Mouse (Mus musculus) heart, embryonic 10.5 days (tissue): ENCODE measurements around the gene Myo18b. TPM values are rescaled to one million over a fixed set of nuclear protein-coding genes. Genes with fewer than 3 reads are reported as not detected.

Source experiments
- DNase-seq: peaks from one replicate; pipeline ENCODE4 v3.0.0-alpha.2; 2017; ENCODE audit warnings: low spot score
- H3K27ac ChIP-seq: fragments of 300-500 bp; sonication (generic); 2 replicates; pipeline ENCODE4 v1.5.1; 2016; ENCODE audit warnings: mild to moderate bottlenecking
- H3K27me3 ChIP-seq: fragments of 300-500 bp; sonication (generic); 2 replicates; pipeline ENCODE4 v1.6.1; 2016; ENCODE audit warnings: mild to moderate bottlenecking; ENCODE audit not compliant: poor library complexity, insufficient read depth, severe bottlenecking
- H3K36me3 ChIP-seq: fragments of 300-500 bp; sonication (generic); 2 replicates; pipeline ENCODE4 v1.6.1; 2016; ENCODE audit warnings: mild to moderate bottlenecking, moderate library complexity
- H3K4me1 ChIP-seq: fragments of 300-500 bp; sonication (generic); 2 replicates; pipeline ENCODE4 v1.6.1; 2016; ENCODE audit warnings: mild to moderate bottlenecking
- H3K4me3 ChIP-seq: fragments of 300-500 bp; sonication (generic); 2 replicates; pipeline ENCODE4 v1.5.1; 2016; ENCODE audit warnings: mild to moderate bottlenecking, moderate library complexity
- H3K9me3 ChIP-seq: fragments of 300-500 bp; sonication (generic); 2 replicates; pipeline ENCODE4 v1.6.1; 2016; ENCODE audit warnings: mild to moderate bottlenecking, moderate library complexity
- WGBS: fragments of 180-500 bp; shearing (Covaris S2); methylation state at CpG from one replicate; pipeline ENCODE4 v1.1.7; 2016; 5-methylcytosine and 5-hydroxymethylcytosine counted together
- polyA plus RNA-seq: library from polyadenylated mRNA; unstranded; fragments of >200 nt; fragmentation: Nextera tagmentation; extraction: Ambion mirVana; gene quantifications from 2 replicates; pipeline ENCODE4 v1.2.1, GENCODE M21; 2016

Myo18b gene
- polyA plus RNA-seq, 1 experiment from 2014 or later = 17.0 TPM

DNA sequence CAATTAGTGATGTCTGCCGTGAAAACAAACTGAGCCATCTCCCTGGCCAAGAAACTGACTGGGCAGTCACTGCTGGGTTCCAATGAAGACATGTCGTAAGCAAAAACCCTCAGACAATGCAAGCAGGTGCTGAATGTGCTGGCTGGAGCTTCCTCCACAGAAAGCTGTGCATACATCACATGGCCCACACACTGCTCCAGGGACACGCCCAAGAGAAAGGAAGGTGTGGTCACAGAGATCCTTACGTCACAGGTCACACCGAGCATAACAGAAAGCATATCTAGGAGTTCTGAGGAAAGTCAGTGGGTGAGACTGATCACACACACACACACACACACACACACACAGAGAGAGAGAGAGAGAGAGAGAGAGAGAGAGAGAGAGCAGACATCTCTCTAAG is 27.5 kb downstream of the Myo18b start:
- WGBS = 81% methylated on average over 5 of the region's 5 CpGs
- peaks cover 11% of the 10 kb centered on the region; the same call in 1 of the 2 replicates for H3K27me3 ChIP-seq
- no peak overlapping the region for H3K27ac ChIP-seq
- H3K4me3 ChIP-seq = no peak overlapping the region
- peaks cover 19% of the 10 kb centered on the region for H3K4me1 ChIP-seq
- H3K36me3 ChIP-seq = peaks cover 79% of the 10 kb centered on the region
- DNase-seq = no peak
- H3K9me3 ChIP-seq = no peaks in the 10 kb centered on the region

DNA sequence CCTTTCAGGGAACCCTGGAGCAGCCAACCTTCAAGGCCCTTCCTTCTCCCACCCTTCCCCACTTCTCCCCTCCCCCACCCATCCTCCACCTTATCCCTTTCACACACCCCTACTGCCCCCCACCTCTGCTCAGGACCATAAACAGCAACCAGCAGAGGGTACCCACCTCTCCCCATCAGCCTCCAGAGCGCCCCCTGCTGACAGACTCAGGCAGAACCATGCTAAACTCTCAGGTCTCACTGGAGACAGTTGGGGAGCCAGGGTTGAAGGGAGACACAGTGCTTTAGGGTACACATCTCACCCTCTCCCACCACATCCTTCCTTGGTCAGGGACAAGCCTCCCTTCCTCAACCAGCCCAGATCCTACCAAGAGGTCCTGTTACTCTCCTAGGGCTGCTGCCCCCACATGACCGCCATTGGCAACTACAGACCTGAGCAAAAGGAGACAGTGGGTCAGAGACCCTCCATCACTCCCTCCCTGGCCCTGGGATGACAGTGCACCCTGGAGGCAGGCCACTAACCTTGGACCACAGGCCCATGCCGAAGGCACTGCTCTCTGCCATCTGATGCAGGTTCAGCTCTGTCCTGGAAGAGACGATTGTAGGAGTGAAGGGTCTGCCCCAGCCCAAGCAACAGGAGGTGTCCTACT is 31.3 kb downstream of the Myo18b start:
- WGBS = 46% methylated on average over 4 of the region's 4 CpGs
- H3K4me1 ChIP-seq = no peaks in the 10 kb centered on the region
- peaks cover 91% of the 10 kb centered on the region for H3K36me3 ChIP-seq
- no peak for DNase-seq
- H3K4me3 ChIP-seq = no peak overlapping the region
- H3K27ac ChIP-seq = no peak overlapping the region
- H3K9me3 ChIP-seq = no peaks in the 10 kb centered on the region
- 0 out of 2 replicates have a peak, but pooled peaks cover 4% of the 10 kb centered on the region for H3K27me3 ChIP-seq

DNA sequence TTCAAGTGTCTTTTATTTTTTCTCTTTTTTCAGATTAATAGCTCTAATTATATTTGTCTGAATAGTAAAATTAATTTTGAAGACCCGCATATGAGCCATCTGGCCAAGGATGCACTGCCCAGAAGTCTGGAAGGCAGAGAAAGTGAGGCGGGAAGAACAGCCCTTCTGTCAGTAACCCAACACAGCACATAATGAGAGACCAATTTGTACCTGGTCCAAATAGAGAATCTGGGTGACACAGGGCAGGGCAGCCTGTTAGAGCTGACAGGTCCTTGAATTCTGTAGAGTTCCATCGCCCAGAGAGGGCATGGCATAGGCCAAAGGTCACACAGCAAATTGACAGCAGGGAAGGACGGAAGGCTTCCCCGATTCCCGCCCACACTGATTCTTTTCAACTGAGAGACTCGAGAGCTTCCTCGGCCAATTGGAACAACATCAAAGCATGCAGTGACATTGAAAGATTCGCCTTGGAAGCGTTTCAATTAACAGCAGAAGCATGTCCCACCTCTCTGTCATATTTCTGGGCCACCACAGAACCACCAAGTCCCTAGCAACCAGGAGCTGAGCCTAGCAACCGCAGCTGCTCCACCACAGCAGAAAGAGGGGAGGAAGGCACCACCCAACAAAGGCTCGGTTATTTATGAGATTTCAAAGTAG is 36.7 kb downstream of the Myo18b start:
- H3K4me1 ChIP-seq = no peaks in the 10 kb centered on the region
- H3K27ac ChIP-seq = no peak overlapping the region
- 73% methylated on average over 12 of the region's 12 CpGs for WGBS
- no peaks in the 10 kb centered on the region for H3K9me3 ChIP-seq
- no peak overlapping the region for H3K4me3 ChIP-seq
- no peak for DNase-seq
- no peaks in the 10 kb centered on the region for H3K27me3 ChIP-seq
- H3K36me3 ChIP-seq = peaks cover 81% of the 10 kb centered on the region

DNA sequence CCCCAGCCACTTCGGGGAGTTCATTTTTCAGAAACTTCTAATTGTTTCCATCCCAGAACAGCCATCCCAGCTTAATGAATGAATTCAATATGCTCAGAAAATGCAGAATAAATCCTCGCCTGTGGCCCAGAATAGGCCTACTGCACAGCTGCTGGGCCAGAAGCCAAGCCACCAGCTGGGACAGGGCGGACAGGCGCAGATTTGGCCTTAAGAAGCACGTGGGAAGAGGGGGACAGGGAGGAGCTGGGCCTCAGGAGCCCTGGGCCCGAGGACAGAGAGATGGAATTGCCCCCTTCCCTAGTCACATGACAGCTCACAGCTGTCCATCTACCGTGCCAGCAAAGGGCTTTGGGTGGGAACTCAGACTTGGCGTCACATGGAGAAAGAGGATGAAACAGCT is 43.0 kb downstream of the Myo18b start:
- H3K27ac ChIP-seq = no peak overlapping the region; the same call in 1 of the 2 replicates
- H3K36me3 ChIP-seq = peaks cover 52% of the 10 kb centered on the region
- no peak overlapping the region for H3K4me3 ChIP-seq
- DNase-seq = no peak
- H3K4me1 ChIP-seq = peaks cover 54% of the 10 kb centered on the region
- H3K9me3 ChIP-seq = no peaks in the 10 kb centered on the region
- H3K27me3 ChIP-seq = no peaks in the 10 kb centered on the region; the same call in 1 of the 2 replicates
- 61% methylated on average over 8 of the region's 8 CpGs for WGBS

DNA sequence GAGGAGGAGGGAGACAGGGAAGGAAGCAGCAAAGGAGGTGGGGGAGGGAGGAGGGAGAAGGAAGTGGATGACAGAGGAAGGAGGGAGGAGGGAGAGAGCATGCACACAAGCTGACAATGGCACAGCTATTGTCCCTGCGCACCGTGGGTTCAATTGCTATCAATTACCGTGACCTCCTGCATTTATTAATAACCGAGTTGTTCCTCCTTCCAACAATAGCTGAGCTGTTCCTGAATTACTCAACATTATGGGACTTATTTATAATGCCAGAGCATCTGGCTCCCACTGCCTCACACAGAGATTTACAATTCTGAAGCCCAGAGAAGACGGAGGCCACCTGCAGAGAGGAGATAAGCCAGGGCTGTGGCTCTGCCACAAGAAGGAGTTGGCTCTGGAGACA is 44.8 kb downstream of the Myo18b start:
- Histone ChIP-seq H3K9me3 (no peaks in the 10 kb centered on the region), H3K4me1 (peaks cover 55% of the 10 kb centered on the region), H3K27me3 (peaks cover 6% of the 10 kb centered on the region), H3K36me3 (peaks cover 40% of the 10 kb centered on the region), H3K27ac (no peak overlapping the region), H3K4me3 (no peak overlapping the region)
- DNase-seq = no peak
- WGBS = 49% methylated on average over 5 of the region's 5 CpGs

DNA sequence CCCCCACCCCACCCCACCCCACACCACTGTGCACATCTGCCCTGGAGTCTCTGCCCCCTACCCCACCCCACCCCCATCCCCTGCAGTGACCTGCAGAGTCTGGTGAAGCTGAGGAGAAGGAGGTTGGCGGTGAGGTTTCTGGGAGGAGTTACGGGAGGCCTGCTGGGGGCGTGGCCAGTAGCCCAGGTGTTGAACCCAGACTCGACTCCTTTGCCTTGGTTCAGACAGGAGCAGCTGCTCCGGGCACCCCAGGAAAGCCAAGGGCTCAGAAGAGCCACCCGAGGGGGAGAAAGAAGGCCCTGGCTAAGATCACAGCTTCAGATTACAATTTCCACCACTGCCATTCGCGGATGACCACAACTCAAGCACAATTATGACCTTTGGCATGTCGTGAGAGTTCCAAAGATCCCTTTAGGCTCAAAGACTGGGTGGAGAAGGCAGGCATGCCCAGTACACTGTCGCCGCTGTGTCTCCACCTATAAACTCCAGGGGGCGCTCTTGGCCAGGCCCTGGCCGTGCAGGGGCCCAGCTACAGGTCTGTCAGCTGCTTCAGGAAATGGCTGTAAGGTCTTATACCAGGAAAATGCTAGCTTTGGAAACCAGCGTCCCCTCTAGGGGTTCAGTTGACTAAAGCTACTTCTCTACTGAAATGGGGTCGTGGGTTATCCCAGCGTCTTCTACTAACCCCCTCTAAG is 47.4 kb downstream of the Myo18b start:
- 0 out of 2 replicates have a peak overlapping the region, but pooled peaks have one; percentile 5 for H3K4me3 ChIP-seq
- no peaks in the 10 kb centered on the region for H3K9me3 ChIP-seq
- peaks cover 39% of the 10 kb centered on the region for H3K36me3 ChIP-seq
- H3K4me1 ChIP-seq = peaks cover 53% of the 10 kb centered on the region
- no peak for DNase-seq
- H3K27ac ChIP-seq = no peak overlapping the region
- H3K27me3 ChIP-seq = peaks cover 6% of the 10 kb centered on the region
- WGBS = 15% methylated on average over 16 of the region's 16 CpGs

DNA sequence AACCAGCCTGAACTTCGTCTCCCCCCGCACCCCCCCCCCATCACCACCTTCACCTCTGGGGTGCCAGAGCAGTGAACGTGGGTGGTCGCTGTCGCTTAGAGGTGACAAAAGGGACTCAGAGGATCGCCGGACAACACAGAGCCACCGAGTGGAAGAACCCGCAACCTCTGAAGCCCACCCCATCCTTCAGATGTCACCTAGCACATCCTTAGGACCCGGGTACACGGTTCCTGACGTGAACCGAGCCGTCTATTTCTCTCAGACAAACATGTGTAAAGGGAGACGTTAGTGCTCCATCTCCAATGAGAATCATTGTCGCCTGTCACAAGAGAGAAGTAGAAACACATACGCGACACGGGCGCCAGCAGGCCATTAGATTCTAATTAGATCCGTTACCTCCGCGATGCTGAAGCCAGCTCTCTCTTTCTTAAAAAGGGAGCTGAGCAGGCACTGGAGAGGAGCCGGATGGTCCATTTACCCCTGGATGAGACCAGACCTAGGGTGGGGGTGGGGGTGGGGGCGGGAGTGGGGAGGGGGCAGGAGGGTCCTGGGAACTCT is 48.1 kb downstream of the Myo18b start:
- 27% methylated on average over 25 of the region's 25 CpGs for WGBS
- peaks cover 39% of the 10 kb centered on the region for H3K36me3 ChIP-seq
- H3K9me3 ChIP-seq = no peaks in the 10 kb centered on the region
- no peak overlapping the region for H3K27ac ChIP-seq
- H3K4me1 ChIP-seq = peaks cover 49% of the 10 kb centered on the region
- H3K4me3 ChIP-seq = no peak overlapping the region
- peaks cover 6% of the 10 kb centered on the region for H3K27me3 ChIP-seq
- no peak for DNase-seq

DNA sequence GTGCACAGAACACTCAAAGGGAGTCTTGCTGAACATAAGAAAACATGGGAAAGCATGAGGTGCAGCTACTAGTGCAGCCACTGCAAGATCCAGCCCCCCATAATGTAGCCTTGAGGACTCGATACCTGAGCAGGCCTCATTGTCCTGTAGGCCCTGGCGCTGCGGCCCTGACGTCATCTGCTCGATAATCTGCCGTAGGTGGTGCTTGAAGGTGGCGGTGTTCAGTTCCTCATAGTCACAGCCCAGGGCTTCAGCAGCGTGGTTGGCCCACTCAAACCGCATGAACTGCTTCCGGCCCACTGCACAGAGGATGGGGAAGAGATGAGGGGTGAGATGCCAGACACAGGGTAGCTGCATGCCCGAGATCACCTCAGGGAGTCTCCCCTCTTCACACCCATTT is 50.0 kb downstream of the Myo18b start:
- Histone ChIP-seq H3K4me3 (no peak overlapping the region), H3K27ac (no peak overlapping the region), H3K36me3 (peaks cover 54% of the 10 kb centered on the region), H3K27me3 (peaks cover 6% of the 10 kb centered on the region), H3K9me3 (no peaks in the 10 kb centered on the region), H3K4me1 (peaks cover 35% of the 10 kb centered on the region)
- 87% methylated on average over 11 of the region's 11 CpGs for WGBS
- no peak for DNase-seq

DNA sequence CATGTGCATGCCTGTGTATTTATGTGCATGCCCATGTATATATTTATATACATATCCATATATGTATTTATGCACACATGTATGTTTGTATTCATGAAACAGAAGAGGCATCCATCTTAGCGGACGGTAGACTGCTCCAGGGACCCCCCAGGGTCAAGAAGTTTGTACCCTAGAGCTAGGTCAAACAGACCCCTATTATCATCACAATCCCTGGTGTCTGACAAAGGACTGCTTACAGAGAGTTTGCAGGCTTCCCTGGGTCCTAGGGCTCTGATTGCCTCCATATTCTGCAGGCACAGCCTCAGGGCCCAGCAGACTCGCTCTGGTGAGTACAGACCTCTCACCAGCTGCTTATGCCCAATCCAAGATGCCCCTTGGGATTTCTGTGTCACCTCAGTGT is 51.7 kb downstream of the Myo18b start:
- peaks cover 18% of the 10 kb centered on the region for H3K4me1 ChIP-seq
- no peak overlapping the region for H3K27ac ChIP-seq
- no peaks in the 10 kb centered on the region for H3K9me3 ChIP-seq
- H3K36me3 ChIP-seq = peaks cover 70% of the 10 kb centered on the region
- DNase-seq = no peak
- peaks cover 6% of the 10 kb centered on the region for H3K27me3 ChIP-seq
- 84% methylated on average over 3 of the region's 3 CpGs for whole genome bisulfite sequencing
- no peak overlapping the region for H3K4me3 ChIP-seq

DNA sequence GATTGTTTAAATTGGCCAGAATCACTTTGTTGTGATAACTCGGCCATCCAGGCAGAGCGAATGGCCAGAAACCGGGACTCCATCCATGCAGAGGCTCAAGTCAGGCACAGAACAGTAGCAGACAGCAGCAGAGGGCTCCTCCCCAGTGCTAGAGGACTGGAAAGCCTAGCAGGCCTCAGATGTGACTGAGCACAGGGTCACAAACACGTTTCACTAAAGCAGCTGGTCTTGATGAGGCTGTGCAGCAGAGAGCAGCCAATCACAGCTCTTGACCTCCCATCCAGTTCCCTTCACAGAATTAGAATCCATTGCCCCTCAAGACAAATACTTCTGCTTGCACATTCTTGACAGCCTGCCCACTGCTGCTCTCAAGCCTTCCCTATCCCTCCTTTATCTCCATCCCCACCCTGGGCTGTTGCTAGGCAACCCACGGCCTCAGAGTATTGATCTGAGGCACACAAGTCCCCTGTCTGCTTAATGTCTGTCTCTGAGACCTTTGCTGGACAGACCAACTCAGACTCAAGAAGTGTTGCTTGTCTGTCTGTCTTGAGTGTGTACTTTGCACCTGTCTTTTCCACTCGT is 52.4 kb downstream of the Myo18b start:
- Histone ChIP-seq H3K36me3 (peaks cover 77% of the 10 kb centered on the region), H3K27me3 (peaks cover 6% of the 10 kb centered on the region; the same call in 1 of the 2 replicates), H3K4me1 (peaks cover 11% of the 10 kb centered on the region), H3K27ac (no peak overlapping the region), H3K9me3 (no peaks in the 10 kb centered on the region), H3K4me3 (no peak overlapping the region)
- 58% methylated on average over 6 of the region's 6 CpGs for WGBS
- no peak for DNase-seq

DNA sequence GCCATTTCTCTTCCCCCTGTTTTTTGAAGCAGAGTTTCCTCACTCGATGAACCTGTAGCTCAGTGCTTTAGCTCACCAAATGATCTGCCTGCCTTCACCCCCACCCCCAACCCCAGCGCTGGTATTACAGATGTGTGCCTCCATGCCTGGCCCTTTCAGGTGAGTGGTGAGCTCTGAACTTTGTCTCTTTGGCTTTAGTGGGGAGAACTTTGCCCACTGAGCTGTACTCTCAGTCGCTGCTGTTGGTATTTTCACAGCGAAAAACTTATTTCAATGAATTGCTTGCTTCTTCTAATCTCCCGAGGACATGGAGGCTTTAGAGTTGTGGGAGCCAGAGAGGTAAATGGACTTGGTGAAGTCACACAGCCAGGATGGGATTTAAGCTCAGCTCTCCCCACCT is 53.5 kb downstream of the Myo18b start:
- Histone ChIP-seq H3K4me1 (0 out of 2 replicates have a peak, but pooled peaks cover 5% of the 10 kb centered on the region), H3K36me3 (peaks cover 84% of the 10 kb centered on the region), H3K9me3 (no peaks in the 10 kb centered on the region), H3K4me3 (no peak overlapping the region), H3K27me3 (peaks cover 4% of the 10 kb centered on the region; the same call in 1 of the 2 replicates), H3K27ac (no peak overlapping the region)
- whole genome bisulfite sequencing = 89% methylated on average over 5 of the region's 5 CpGs
- DNase-seq = no peak

DNA sequence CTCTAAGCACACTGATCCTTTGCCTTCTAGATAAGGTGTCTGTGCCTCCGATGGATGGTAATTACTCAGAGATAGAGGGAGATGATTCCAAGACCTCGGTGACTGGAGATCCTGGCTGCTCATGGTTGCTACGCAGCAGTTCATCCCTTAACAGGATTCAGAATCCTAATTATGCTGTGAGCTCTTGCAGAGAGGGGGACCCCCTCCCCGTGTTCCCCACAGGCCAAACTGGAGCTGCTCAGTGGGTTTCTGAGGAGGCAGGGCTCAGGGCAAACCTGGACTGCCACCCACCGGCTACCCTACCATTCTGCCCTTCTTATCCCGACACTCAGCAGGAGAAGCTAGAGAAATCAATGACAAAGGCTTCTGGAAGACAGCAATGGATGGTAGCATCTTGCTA is 54.3 kb downstream of the Myo18b start:
- no peak overlapping the region for H3K27ac ChIP-seq
- 44% methylated on average over 6 of the region's 6 CpGs for WGBS
- H3K36me3 ChIP-seq = peaks cover 92% of the 10 kb centered on the region
- 0 out of 2 replicates have a peak, but pooled peaks cover 5% of the 10 kb centered on the region for H3K4me1 ChIP-seq
- H3K9me3 ChIP-seq = no peaks in the 10 kb centered on the region
- H3K4me3 ChIP-seq = no peak overlapping the region
- DNase-seq = no peak
- H3K27me3 ChIP-seq = no peaks in the 10 kb centered on the region
